Mouse (Mus musculus) effector memory CD4-positive, alpha-beta T cell, adult 7 months (primary cell): ENCODE results near the gene Ftl1-ps1. TPM values are rescaled to one million over a fixed set of nuclear protein-coding genes. Genes with fewer than 3 reads are reported as not detected.

Source experiments
- polyA plus RNA-seq: library from polyadenylated mRNA; unstranded; fragments of 100-300 nt; shearing (Covaris generic); gene quantifications from one replicate; pipeline ENCODE4 v1.2.1, GENCODE M21; 2017

Ftl1-ps1 gene
- 56.1 TPM for polyA plus RNA-seq

DNA sequence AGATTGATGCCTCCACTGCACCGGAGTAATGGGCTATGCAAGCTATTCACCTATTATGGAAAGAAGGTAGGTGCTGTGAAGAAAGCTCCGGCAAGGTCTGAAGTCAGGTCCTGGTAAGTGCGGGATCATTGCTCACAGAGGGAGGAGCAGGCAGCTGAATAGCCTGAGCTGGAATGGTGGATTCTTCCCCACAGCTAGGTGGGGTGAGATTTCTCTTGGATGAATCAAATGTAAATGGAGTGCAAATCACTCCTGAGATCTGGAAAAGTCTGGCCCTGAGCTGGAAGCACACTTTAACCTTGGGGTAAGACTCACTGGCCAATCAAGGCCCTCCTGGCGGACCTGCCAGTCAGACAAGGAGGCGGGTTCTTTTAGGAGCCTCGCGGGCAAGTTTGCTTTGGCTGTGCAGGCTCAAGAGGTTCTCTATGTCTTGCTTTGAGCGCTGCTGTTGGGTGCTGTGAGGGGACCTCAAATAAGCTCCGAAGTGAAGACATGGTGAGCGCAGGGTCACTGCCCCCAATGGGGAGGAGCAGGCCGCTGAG is at the start of gene Ftl1-ps1:
TSS of gene Ftl1-ps1 (plus strand) at position 397 of the 542 bp plus-strand sequence.

DNA sequence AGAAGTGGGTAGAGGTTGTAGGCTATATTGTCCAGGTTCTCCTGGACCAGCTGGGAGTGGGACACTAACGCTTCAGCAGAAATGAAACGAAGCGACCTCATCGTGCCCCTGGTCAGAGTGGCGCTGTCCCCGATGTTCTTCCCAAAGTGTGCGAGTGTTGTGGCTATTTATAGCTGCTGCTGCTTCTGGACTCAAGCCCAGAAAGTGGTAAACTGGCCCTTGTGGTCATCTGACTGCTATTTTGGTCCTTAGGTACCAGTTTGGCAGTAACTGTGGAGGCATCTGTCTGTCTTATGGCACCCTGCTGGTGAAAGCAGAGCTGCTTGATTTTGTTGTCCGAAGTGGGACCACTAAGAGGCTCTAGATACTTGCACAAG is 35.6 kb upstream of the Ftl1-ps1 start, which contains the start of gene Lrrc14b:
TSS of gene Lrrc14b (minus strand) at position 147 of the 377 bp plus-strand sequence.

DNA sequence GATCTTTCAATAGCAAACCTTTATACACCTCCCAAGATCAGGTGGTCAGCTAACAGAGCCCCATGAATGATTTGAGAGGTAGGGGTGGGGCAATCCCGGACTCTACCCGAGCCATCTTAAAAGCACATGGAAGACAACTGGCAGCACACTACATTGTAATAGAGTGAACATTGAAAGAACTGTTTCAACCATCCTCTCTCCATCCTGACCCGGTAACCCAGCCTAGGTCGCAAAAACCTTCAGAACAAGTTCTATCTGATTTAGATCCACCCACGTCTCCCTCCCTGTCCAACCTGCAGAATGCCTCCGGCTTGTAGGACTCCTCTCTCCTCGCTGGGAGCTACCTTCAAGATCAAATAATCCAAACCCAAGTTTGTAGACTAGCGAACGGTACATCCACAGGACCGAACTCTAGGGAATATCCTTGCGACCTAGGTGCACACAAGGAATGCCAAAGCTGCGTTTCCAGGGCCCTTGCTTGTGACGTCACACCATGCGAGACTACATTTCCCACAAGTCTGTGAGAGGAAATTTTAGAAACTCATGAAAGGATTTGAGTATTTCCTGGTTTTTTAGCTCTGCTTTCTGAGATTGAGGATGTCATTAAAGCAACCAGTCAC is 9.0 kb upstream of the Ftl1-ps1 start, which contains the start of gene Zfp72:
TSS of gene Zfp72 (minus strand) at position 466 of the 620 bp plus-strand sequence.

Other genes with a start within 250 kb of the Ftl1-ps1 start
- gene Exoc3, start 191.0 kb upstream of the Ftl1-ps1 start, polyA plus RNA-seq = 70.6 TPM
- gene Ahrr, start 107.4 kb upstream of the Ftl1-ps1 start, polyA plus RNA-seq = 0.17 TPM
- gene Pdcd6, start 82.1 kb upstream of the Ftl1-ps1 start, polyA plus RNA-seq = 157 TPM
- gene Sdha, start 49.4 kb upstream of the Ftl1-ps1 start, polyA plus RNA-seq = 273 TPM
- 25.1 TPM for gene Ccdc127, start 49.4 kb upstream of the Ftl1-ps1 start, polyA plus RNA-seq
- gene Lrrc14b, start 35.7 kb upstream of the Ftl1-ps1 start, polyA plus RNA-seq = not detected
- gene Zfp72, start 8.9 kb upstream of the Ftl1-ps1 start, polyA plus RNA-seq = 0.09 TPM
- 9.1 TPM for gene Zfp825, start 94.3 kb downstream of the Ftl1-ps1 start, polyA plus RNA-seq
- 118 TPM for gene Erap1, start 239.9 kb downstream of the Ftl1-ps1 start, polyA plus RNA-seq